Mouse (Mus musculus) MEL (cell line): ENCODE results near the gene Phlda2. TPM values are rescaled to one million over a fixed set of nuclear protein-coding genes. Genes with fewer than 3 reads are reported as not detected.

Experiments used
- DNase-seq: peaks from one replicate; pipeline ENCODE4 v3.0.0; 2011; ENCODE audit warnings: low read depth, low spot score
- H3K27ac ChIP-seq: 2 replicates; pipeline ENCODE4 v1.5.1; 2012; ENCODE audit warnings: low read depth, mild to moderate bottlenecking, control low read depth, low read length, moderate library complexity; ENCODE audit not compliant: control insufficient read depth
- H3K27me3 ChIP-seq, 2 experiments: fragments of 150-350 bp in 1 of 2; sonication (generic) in 1 of 2; 2 replicates each; pipeline ENCODE4 v1.6.1; 2012; ENCODE audit warnings: low read length in 2 of 2, mild to moderate bottlenecking in 2 of 2, improper control_type of control experiment in 1 of 2, moderate library complexity in 1 of 2; ENCODE audit not compliant: insufficient read depth in 2 of 2, control insufficient read depth in 1 of 2
- H3K36me3 ChIP-seq, 2 experiments: 2 replicates each; pipeline ENCODE4 v1.6.1; 2012 to 2014; ENCODE audit warnings: low read length in 2 of 2, improper control_type of control experiment in 1 of 2, inconsistent platforms in 1 of 2, mild to moderate bottlenecking in 1 of 2; ENCODE audit not compliant: insufficient read depth in 2 of 2, control insufficient read depth in 1 of 2
- H3K4me1 ChIP-seq, 2 experiments: fragments of 150-350 bp in 1 of 2; sonication (generic) in 1 of 2; 2 replicates each; pipeline ENCODE4 v1.6.1; 2012; ENCODE audit warnings: low read length in 2 of 2, improper control_type of control experiment in 1 of 2, mild to moderate bottlenecking in 1 of 2; ENCODE audit not compliant: insufficient read depth in 2 of 2, control insufficient read depth in 1 of 2
- H3K4me3 ChIP-seq, 2 experiments: fragments of 150-350 bp in 1 of 2; sonication (generic) in 1 of 2; 2 replicates each; pipeline ENCODE4 v1.5.1; 2012; ENCODE audit warnings: low read depth in 2 of 2, low read length in 2 of 2, mild to moderate bottlenecking in 2 of 2, moderate library complexity in 2 of 2, control low read depth in 1 of 2, improper control_type of control experiment in 1 of 2; ENCODE audit not compliant: control insufficient read depth in 1 of 2, insufficient read depth in 1 of 2
- H3K79me2 ChIP-seq: 2 replicates; pipeline ENCODE4 v1.6.1; 2012; ENCODE audit warnings: mild to moderate bottlenecking, low read length, moderate library complexity; ENCODE audit not compliant: control insufficient read depth, poor library complexity, insufficient read depth
- H3K9ac ChIP-seq: 2 replicates; pipeline ENCODE4 v1.6.1; 2012; ENCODE audit warnings: low read depth, mild to moderate bottlenecking, control low read depth, low read length, moderate library complexity; ENCODE audit not compliant: control insufficient read depth, poor library complexity, severe bottlenecking
- H3K9me3 ChIP-seq: fragments of 150-350 bp; sonication (generic); replicated peaks from 2 replicates; pipeline ENCODE4 v1.6.1; 2012; ENCODE audit warnings: mild to moderate bottlenecking, low read length, improper control_type of control experiment, moderate library complexity; ENCODE audit not compliant: insufficient read depth
- CTCF ChIP-seq, 3 experiments: IDR thresholded peaks in 2 of 3; conservative IDR thresholded peaks in 1 of 3; 2 replicates each; pipeline ENCODE4 v1.5.1; 2011 to 2012; ENCODE audit warnings: low read length in 3 of 3, low read depth in 2 of 3, mild to moderate bottlenecking in 2 of 3, improper control_type of control experiment in 1 of 3, inconsistent platforms in 1 of 3, mixed read lengths in 1 of 3, moderate library complexity in 1 of 3; ENCODE audit not compliant: control insufficient read depth in 1 of 3, insufficient read depth in 1 of 3, poor library complexity in 1 of 3, severe bottlenecking in 1 of 3
- E2F4 ChIP-seq: IDR thresholded peaks from 2 replicates; pipeline ENCODE4 v1.6.1; 2011; ENCODE audit warnings: low read depth, low read length, improper control_type of control experiment, borderline replicate concordance
- ELF1 ChIP-seq: IDR thresholded peaks from 2 replicates; pipeline ENCODE4 v1.6.1; 2014; ENCODE audit warnings: low read depth, mild to moderate bottlenecking, inconsistent platforms, low read length, improper control_type of control experiment, moderate library complexity
- EP300 ChIP-seq, 2 experiments: IDR thresholded peaks; 2 replicates each; pipeline ENCODE4 v1.6.1; 2011; ENCODE audit warnings: improper control_type of control experiment in 2 of 2, low read length in 2 of 2, low read depth in 1 of 2, mild to moderate bottlenecking in 1 of 2
- ETS1 ChIP-seq: IDR thresholded peaks from 2 replicates; pipeline ENCODE4 v1.6.1; 2012; ENCODE audit warnings: low read depth, mild to moderate bottlenecking, inconsistent platforms, low read length, improper control_type of control experiment, moderate library complexity
- GABPA ChIP-seq: IDR thresholded peaks from 2 replicates; pipeline ENCODE4 v1.6.1; 2012; ENCODE audit warnings: low read depth, mild to moderate bottlenecking, inconsistent platforms, low read length, improper control_type of control experiment, moderate library complexity
- GATA1 ChIP-seq: IDR thresholded peaks from 2 replicates; pipeline ENCODE4 v1.6.1; 2011; ENCODE audit warnings: low read depth, low read length, improper control_type of control experiment
- HCFC1 ChIP-seq: IDR thresholded peaks from 2 replicates; pipeline ENCODE4 v1.6.1; 2012; ENCODE audit warnings: low read depth, mild to moderate bottlenecking, inconsistent platforms, low read length, improper control_type of control experiment, moderate library complexity
- JUND ChIP-seq: IDR thresholded peaks from 2 replicates; pipeline ENCODE4 v1.6.1; 2011; ENCODE audit warnings: low read depth, mild to moderate bottlenecking, improper control_type of control experiment, low read length
- MAX ChIP-seq: IDR thresholded peaks from 2 replicates; pipeline ENCODE4 v1.6.1; 2011; ENCODE audit warnings: low read length, improper control_type of control experiment
- MXI1 ChIP-seq: IDR thresholded peaks from 2 replicates; pipeline ENCODE4 v1.6.1; 2011; ENCODE audit warnings: mild to moderate bottlenecking, low read depth, low read length, improper control_type of control experiment
- MYB ChIP-seq: IDR thresholded peaks from 2 replicates; pipeline ENCODE4 v1.6.1; 2011; ENCODE audit warnings: mild to moderate bottlenecking, low read depth, low read length, improper control_type of control experiment
- NRF1 ChIP-seq: IDR thresholded peaks from 2 replicates; pipeline ENCODE4 v1.6.1; 2014; ENCODE audit warnings: low read depth, mild to moderate bottlenecking, inconsistent platforms, low read length, improper control_type of control experiment, moderate library complexity; ENCODE audit not compliant: poor library complexity, insufficient read depth, severe bottlenecking
- POLR2AphosphoS5 ChIP-seq: IDR thresholded peaks from 2 replicates; pipeline ENCODE4 v1.6.1; 2012; ENCODE audit warnings: low read depth, borderline replicate concordance, mild to moderate bottlenecking, inconsistent platforms, low read length, moderate library complexity, mixed read lengths
- RCOR1 ChIP-seq: IDR thresholded peaks from 2 replicates; pipeline ENCODE4 v1.6.1; 2012; ENCODE audit warnings: low read depth, mild to moderate bottlenecking, inconsistent platforms, low read length, improper control_type of control experiment
- SMC3 ChIP-seq: IDR thresholded peaks from 2 replicates; pipeline ENCODE4 v1.6.1; 2011; ENCODE audit warnings: low read depth, low read length, improper control_type of control experiment
- TAL1 ChIP-seq: IDR thresholded peaks from 2 replicates; pipeline ENCODE4 v1.6.1; 2012; ENCODE audit warnings: mild to moderate bottlenecking, inconsistent platforms, low read length, moderate library complexity, mixed read lengths
- TBP ChIP-seq: IDR thresholded peaks from 2 replicates; pipeline ENCODE4 v1.8.0; 2011; ENCODE audit warnings: low read depth, low read length, improper control_type of control experiment
- TCF12 ChIP-seq: IDR thresholded peaks from 2 replicates; pipeline ENCODE4 v1.6.1; 2014; ENCODE audit warnings: low read depth, mild to moderate bottlenecking, inconsistent platforms, low read length, improper control_type of control experiment, moderate library complexity
- USF1 ChIP-seq: IDR thresholded peaks from 2 replicates; pipeline ENCODE4 v1.6.1; 2014; ENCODE audit warnings: low read depth, mild to moderate bottlenecking, inconsistent platforms, low read length, improper control_type of control experiment, moderate library complexity
- ZC3H11A ChIP-seq: IDR thresholded peaks from 2 replicates; pipeline ENCODE4 v1.6.1; 2012; ENCODE audit warnings: low read depth, mild to moderate bottlenecking, inconsistent platforms, low read length, improper control_type of control experiment
- ZMIZ1 ChIP-seq: IDR thresholded peaks from 2 replicates; pipeline ENCODE4 v1.6.1; 2012; ENCODE audit warnings: low read depth, mild to moderate bottlenecking, inconsistent platforms, low read length, improper control_type of control experiment, moderate library complexity
- polyA plus RNA-seq, 2 experiments: library from polyadenylated mRNA; stranded (reverse) in 1 of 2; unstranded in 1 of 2; fragments of >175 nt in 1 of 2; fragments of >200 nt in 1 of 2; gene quantifications; 2 replicates each; pipeline versions ENCODE4 v1.2.1 to v1.2.4; 2012; ENCODE audit warnings: low replicate concordance in 2 of 2, low read depth in 1 of 2; ENCODE audit not compliant: insufficient read length in 2 of 2, insufficient read depth in 1 of 2, missing spikeins in 1 of 2
- total RNA-seq: library from RNA; depleted of rRNA; stranded (reverse); fragments of 300-350 nt; gene quantifications from 2 replicates; pipeline ENCODE4 v1.2.3, GENCODE M21; 2012

The Phlda2 gene
- total and polyA plus RNA-seq, 3 experiments: 152 to 253 TPM; not detected in 1

- DNase-seq: peak; percentile 58
- Histone ChIP-seq H3K36me3 (peaks cover 18 to 60% of the 10 kb centered on the region in 2 experiments), H3K9me3 (no peaks in the 10 kb centered on the region), H3K27me3 (no peaks in the 10 kb centered on the region), H3K9ac (no peak overlapping the region), H3K4me3 (no peak overlapping the region), H3K27ac (no peak overlapping the region), H3K4me1 (peaks cover 2% of the 10 kb centered on the region in 2 experiments; a peak in 1 of 4 replicates), H3K79me2 (peaks cover 2% of the 10 kb centered on the region; the same call in 1 of the 2 replicates)
- TF ChIP-seq TCF12 (peak; percentile 84; the same call in 1 of the 2 replicates), MAX (no peak), TAL1 (peak; percentile 88), RCOR1 (0 out of 2 replicates have a peak, but pooled peaks have one; percentile 30), EP300 (IDR thresholded peaks at IDR 0.05; ENCODE audit: low read depth in 1 of 2, low read length in 2 of 2) (peak; percentile 62 to 70), GATA1 (peak; percentile 78), HCFC1 (no peak)
Measured at GRCm38 (mm10) chr7:143533284-143533683, 30.3 kb upstream of the Phlda2 start.

GRCm38 (mm10) chr7:143532410-143532809 lies 29.5 kb upstream of the Phlda2 start:
- no peak overlapping the region for H3K4me3 ChIP-seq
- no peaks in the 10 kb centered on the region for H3K27me3 ChIP-seq
- TF ChIP-seq ELF1 (no peak), MAX (no peak), TCF12 (no peak), GABPA (no peak), E2F4 (no peak), JUND (no peak), TBP (no peak), NRF1 (no peak), SMC3 (no peak), ZC3H11A (no peak), ETS1 (no peak), POLR2AphosphoS5 (no peak), MXI1 (no peak), ZMIZ1 (no peak), TAL1 (no peak), USF1 (no peak), EP300 (IDR thresholded peaks at IDR 0.05; ENCODE audit: low read depth in 1 of 2, low read length in 2 of 2) (no peak), MYB (no peak), CTCF (IDR thresholded peaks at IDR 0.05 in 2 of 3, conservative IDR thresholded peaks at IDR 0.05 in 1 of 3; ENCODE audit: control insufficient read depth in 1 of 3, insufficient read depth in 1 of 3, low read depth in 2 of 3, low read length in 3 of 3, poor library complexity in 1 of 3, severe bottlenecking in 1 of 3) (no peak)
- TF ChIP-seq, all 39 proteins: peak for 0
- Histone ChIP-seq H3K27ac (no peak overlapping the region), H3K79me2 (no peaks in the 10 kb centered on the region; the same call in 1 of the 2 replicates), H3K36me3 (peaks cover 15 to 58% of the 10 kb centered on the region in 2 experiments), H3K9ac (no peak overlapping the region), H3K4me1 (peaks cover 0 to 2% of the 10 kb centered on the region in 2 experiments; a peak in 1 of 4 replicates), H3K9me3 (no peaks in the 10 kb centered on the region)
- DNase-seq: peak; percentile 26
